Mouse (Mus musculus) liver, adult (tissue): ENCODE data around the gene Emid1.

Source experiments
- GATA4 ChIP-seq: IDR thresholded peaks from 2 replicates; pipeline ENCODE4 v1.6.1; 2014; ENCODE audit warnings: mild to moderate bottlenecking, low read length; ENCODE audit not compliant: insufficient replicate concordance

The Emid1 gene

DNA sequence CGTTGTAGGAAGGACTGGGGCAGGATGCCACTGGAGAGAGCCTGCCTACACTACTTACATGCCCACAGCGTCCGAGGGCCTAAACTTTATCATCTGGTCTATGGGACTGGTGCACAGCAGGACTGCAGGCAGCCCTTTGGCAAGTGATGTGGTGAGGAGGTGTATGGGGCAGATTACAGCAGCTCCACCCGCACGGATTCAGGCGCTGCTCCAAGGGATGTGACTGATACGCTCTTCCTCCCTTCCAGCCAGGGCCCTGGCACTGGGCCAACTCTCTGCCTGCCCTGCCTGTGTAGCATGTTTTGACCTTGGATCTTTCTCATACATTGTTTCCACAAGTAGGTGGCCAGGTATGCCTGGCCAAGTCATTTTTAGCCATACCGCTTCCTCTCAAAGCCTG, 11.4 kb downstream of the Emid1 start:
- peak; percentile 41; the same call in 1 of the 2 replicates for TF ChIP-seq GATA4

DNA sequence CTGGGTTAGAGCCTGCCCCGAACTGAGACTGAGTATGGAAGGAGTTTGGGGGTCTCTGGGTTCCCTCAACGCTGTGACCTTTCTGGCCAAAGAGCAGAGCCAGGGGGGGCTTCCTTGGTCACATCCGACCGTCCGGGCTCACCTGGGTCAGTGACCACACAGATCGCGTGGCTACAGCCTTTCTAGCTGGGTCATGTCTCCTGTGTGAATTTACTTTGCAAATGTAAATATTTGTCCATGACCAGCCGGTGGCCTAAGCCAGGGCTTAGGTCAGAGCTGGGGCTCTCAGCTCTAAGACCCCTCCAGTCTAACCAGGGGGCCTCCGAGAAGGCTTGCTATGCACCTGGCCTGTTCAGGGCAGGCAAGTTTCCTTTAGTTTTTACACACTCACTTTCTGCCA, 12.7 kb downstream of the Emid1 start:
- no peak for TF ChIP-seq GATA4

GRCm38 (mm10) chr11:5138642-5139041, 13.4 kb downstream of the Emid1 start:
- TF ChIP-seq GATA4 = no peak

DNA sequence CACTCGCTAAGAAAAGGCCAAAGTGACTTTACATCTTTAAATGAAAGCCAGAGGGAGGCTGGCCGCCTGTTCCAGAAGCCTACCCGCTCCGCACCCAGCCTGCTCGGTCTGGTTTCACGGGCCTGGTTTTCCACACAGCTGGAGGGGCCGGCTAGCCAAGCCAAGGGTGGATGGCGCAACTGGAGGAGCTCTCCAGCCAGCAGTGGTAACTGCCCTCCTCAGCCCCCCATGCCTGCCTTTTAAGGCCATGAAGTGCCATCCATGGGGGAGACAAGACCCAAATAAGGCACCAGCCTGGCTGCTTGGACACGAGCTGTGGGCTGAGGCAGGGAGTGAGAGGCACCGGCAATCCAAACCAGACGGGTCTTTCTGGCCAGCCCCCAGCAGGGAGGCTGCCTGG, 16.1 kb downstream of the Emid1 start:
- TF ChIP-seq GATA4 = no peak

DNA sequence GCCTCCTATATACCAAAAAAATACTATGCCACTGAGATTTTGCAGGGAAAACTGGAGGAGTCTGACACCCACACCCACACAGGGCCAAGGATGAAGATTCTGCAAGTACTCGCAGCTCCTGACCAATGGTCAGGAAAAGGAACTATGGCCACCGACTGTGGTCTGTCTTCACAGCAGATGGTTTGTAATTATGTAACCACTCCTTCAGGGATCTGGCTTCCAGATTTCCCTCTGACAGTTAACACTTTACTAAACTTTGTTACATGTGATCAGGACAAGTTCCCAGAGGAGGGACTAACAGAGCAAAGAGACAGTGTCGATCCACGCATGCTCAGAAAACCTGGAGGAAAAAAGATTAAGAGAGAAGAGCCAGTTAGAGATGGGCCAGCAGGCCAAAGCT, 19.3 kb downstream of the Emid1 start:
- TF ChIP-seq GATA4 = no peak

- no peak for TF ChIP-seq GATA4
Measured at GRCm38 (mm10) chr11:5130111-5130665, 21.9 kb downstream of the Emid1 start.

DNA sequence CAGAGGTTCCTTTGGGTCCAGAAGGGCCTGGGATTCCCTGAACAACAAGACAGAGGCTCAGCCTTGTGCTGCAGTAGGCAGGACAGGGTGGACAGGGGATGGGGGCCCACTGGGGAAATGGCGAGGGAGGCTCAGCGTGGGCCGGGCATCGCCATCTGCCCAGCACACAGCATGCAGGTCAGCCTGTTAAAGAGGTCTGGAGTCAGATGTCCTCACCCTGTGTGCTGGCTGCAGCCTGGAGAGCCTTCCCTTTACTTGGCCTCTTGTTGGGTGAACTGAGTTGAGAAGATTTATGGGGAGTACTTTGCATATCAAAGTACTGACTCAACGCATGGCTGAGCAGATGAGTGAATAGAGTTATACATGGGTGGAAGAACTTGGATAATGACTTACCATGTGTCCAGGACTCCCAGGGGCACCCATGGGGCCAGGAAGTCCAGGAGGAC, 23.0 kb downstream of the Emid1 start:
- no peak for TF ChIP-seq GATA4

- no peak for TF ChIP-seq GATA4
Measured at GRCm38 (mm10) chr11:5125713-5126112, 26.3 kb downstream of the Emid1 start.

DNA sequence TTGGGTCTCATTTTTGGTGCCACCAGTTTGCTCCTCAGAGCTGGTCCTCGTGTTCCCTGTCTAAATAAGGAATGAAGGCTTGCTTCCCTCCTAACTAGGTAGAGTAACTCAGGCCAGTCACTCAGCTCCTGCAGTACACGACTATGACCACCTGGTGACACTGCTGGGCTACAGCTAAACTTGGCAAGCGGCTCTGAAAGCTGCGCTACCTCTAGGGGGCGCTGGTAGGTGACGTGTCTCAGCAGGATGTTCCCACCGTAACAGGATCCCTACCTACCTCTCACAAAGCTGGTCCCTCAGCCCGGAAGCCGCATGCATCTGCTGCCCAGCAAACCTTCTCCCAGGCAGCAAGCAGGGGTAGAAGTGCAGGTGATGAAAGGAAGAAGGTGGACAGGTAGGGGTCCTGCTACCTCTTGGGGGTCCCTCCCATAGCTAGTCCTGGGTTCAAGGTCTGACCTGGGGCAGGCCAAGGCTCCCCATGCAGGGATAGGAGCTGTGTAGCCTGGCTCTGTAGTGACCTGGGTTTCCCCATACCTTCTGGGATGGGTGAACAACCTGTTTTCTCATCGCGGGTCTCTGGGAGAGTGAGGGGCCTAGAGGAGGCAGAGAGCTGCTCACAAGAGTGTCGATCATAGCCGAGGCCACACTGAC, 37.0 kb downstream of the Emid1 start:
- TF ChIP-seq GATA4 = no peak

- TF ChIP-seq GATA4 = no peak
Measured at GRCm38 (mm10) chr11:5113645-5114044, 38.4 kb downstream of the Emid1 start.

GRCm38 (mm10) chr11:5109441-5109840, 42.6 kb downstream of the Emid1 start:
- no peak for TF ChIP-seq GATA4

- no peak for TF ChIP-seq GATA4
Measured at GRCm38 (mm10) chr11:5103986-5104509, 48.0 kb downstream of the Emid1 start.

DNA sequence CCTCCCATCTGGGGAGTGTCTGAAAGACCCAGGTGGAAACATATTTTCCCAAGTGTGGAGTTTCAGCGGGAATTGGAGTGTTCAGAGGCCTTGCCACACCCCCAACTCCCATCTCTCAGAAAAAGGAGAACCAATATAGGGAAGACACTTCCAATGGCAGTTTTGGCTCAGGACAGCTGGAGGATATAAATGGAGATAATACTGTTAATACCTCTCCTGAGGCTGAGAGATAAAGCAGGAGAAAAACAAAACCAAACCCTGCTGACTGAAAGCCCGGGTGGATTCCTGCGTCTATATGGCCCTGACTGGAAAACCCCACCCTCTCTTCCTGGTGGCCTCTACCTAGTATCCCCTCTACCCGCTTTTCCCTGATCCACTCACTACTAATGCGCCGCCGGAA, 49.7 kb downstream of the Emid1 start:
- no peak for TF ChIP-seq GATA4

GRCm38 (mm10) chr11:5101641-5102040, 50.4 kb downstream of the Emid1 start:
- no peak for TF ChIP-seq GATA4

GRCm38 (mm10) chr11:5100801-5101200, 51.3 kb downstream of the Emid1 start:
- no peak for TF ChIP-seq GATA4

GRCm38 (mm10) chr11:5100283-5100682, 51.8 kb downstream of the Emid1 start:
- no peak for TF ChIP-seq GATA4
